Mouse (Mus musculus) heart, adult 2 months (tissue): Measurements from ENCODE around the gene Pvalb.

Experiments used
- CTCF ChIP-seq: fragments of 200-600 bp; IDR thresholded peaks from 2 replicates; pipeline ENCODE4 v1.8.1; 2022; ENCODE audit warnings: antibody characterized with exemption, mild to moderate bottlenecking, moderate library complexity
- POLR2A ChIP-seq: fragments of 200-500 bp; IDR thresholded peaks from 2 replicates; pipeline ENCODE4 v1.6.1; 2011; ENCODE audit warnings: mild to moderate bottlenecking, low read depth, low read length, control low read depth; ENCODE audit not compliant: insufficient read depth

- TF ChIP-seq CTCF (no peak), POLR2A (no peak)
Observed at GRCm38 (mm10) chr15:78246143-78247116, 40.2 kb upstream of the Pvalb start.
